Mouse (Mus musculus): ENCODE data around the gene Micu2. TPM values are rescaled to one million over a fixed set of nuclear protein-coding genes. Genes with fewer than 3 reads are reported as not detected.

The Micu2 gene
- polyA plus RNA-seq, 1 experiment from 2014 or later: 85.6 TPM

DNA sequence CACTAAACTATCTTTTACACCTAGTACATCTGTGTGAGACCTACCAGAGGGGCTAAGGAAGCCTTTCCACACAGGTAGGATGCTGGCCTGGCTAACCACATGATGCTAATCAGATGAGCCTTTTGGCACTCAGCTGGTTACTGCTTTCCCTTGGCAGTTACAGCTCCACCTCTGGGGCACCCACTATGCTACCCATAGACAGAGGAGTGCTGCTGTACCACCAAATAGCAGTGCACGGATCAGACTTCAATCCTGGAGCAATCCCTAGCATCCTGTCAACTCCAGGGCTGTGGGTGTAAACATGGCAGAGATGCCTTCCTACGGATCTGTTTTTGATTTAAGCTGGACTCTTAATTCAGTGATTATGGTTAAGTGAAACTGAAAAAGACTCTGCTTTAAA, 13.3 kb downstream of the Micu2 start:
- no peaks in the 10 kb centered on the region for H3K9me3 ChIP-seq
- no peak for ATAC-seq (ENCODE audit: borderline replicate concordance, extremely low read depth, low FRiP score, low TSS enrichment)
- no peak overlapping the region for H3K4me2 ChIP-seq
- WGBS: 69% methylated on average over 2 of the region's 2 CpGs
- peaks cover 18% of the 10 kb centered on the region for H3K36me3 ChIP-seq
- H3K4me3 ChIP-seq: no peak overlapping the region
- H3K27ac ChIP-seq: no peak overlapping the region
- H3K27me3 ChIP-seq: no peaks in the 10 kb centered on the region
- no peaks in the 10 kb centered on the region for H3K4me1 ChIP-seq
- no peak overlapping the region for H3K9ac ChIP-seq

- no peak overlapping the region for H3K9ac ChIP-seq
These were observed 16.6 kb downstream of the Micu2 start for GRCm38 (mm10) chr14:57982450-57982849.

GRCm38 (mm10) chr14:57981720-57982418, 17.2 kb downstream of the Micu2 start:
- ATAC-seq (ENCODE audit: borderline replicate concordance, extremely low read depth, low FRiP score, low TSS enrichment): no peak
- Histone ChIP-seq H3K4me3 (no peak overlapping the region), H3K27me3 (no peaks in the 10 kb centered on the region), H3K4me2 (no peak overlapping the region), H3K9ac (no peak overlapping the region), H3K9me3 (no peaks in the 10 kb centered on the region), H3K27ac (no peak overlapping the region), H3K36me3 (no peaks in the 10 kb centered on the region), H3K4me1 (no peaks in the 10 kb centered on the region)
- WGBS: 46% methylated on average over 14 of the region's 14 CpGs

More at GRCm38 (mm10) chr14:57982450-57982849, 16.6 kb downstream of the Micu2 start:
- H3K4me1 ChIP-seq: no peaks in the 10 kb centered on the region
- H3K36me3 ChIP-seq: peaks cover 1% of the 10 kb centered on the region; the same call in 1 of the 2 replicates
- ATAC-seq (ENCODE audit: borderline replicate concordance, extremely low read depth, low FRiP score, low TSS enrichment): no peak
- H3K27me3 ChIP-seq: no peaks in the 10 kb centered on the region
- H3K27ac ChIP-seq: no peak overlapping the region
- H3K9me3 ChIP-seq: no peaks in the 10 kb centered on the region
- H3K4me2 ChIP-seq: no peak overlapping the region
- WGBS: 39% methylated on average over 7 of the region's 7 CpGs
- no peak overlapping the region for H3K4me3 ChIP-seq

DNA sequence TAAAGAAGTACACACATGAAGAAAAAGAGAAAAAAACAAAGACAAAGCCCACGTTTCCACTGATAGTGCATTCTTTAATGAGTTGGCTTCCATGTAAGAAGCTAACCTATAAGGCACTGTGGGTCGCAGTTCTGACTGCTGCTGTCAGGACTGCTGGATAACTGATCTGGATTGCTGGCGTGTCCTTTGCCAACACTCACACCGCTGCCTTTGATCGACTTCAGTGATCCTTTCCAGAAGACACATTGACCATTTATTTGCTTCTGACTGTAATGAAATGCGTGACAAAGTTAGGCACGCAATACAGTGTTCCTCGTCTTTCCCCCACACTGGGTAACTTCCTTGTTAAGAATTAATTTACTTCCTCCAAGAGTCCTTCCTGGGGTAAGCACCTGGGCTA, 18.3 kb downstream of the Micu2 start:
- no peak overlapping the region for H3K4me2 ChIP-seq
- H3K9me3 ChIP-seq: no peaks in the 10 kb centered on the region
- H3K9ac ChIP-seq: no peak overlapping the region
- no peaks in the 10 kb centered on the region for H3K27me3 ChIP-seq
- H3K4me3 ChIP-seq: no peak overlapping the region
- ATAC-seq (ENCODE audit: borderline replicate concordance, extremely low read depth, low FRiP score, low TSS enrichment): no peak
- no peak overlapping the region for H3K27ac ChIP-seq
- H3K4me1 ChIP-seq: no peaks in the 10 kb centered on the region
- H3K36me3 ChIP-seq: no peaks in the 10 kb centered on the region
- 71% methylated on average over 8 of the region's 8 CpGs for WGBS

DNA sequence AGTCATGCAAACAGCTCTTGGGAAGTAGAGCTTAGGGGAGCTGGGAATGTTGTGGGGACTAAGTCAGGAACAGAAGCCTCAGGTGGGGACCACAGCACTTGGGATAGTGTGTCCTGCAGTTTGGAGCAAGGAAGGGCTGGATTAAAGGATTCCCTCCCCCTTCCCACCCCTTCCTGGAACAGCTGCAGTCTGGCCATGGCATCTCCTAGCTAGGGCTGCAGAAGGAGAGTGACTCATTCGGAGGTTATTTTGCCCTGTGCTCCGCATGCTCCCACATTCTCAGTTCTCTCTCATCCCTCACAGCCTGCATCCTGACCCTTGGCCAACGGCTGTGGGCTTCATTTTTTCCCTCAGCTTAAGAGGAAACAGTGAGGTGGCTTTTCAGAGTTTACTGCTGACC, 18.9 kb downstream of the Micu2 start:
- H3K27me3 ChIP-seq: no peaks in the 10 kb centered on the region
- no peaks in the 10 kb centered on the region for H3K4me1 ChIP-seq
- H3K9me3 ChIP-seq: no peaks in the 10 kb centered on the region
- H3K27ac ChIP-seq: no peak overlapping the region
- H3K4me2 ChIP-seq: no peak overlapping the region
- H3K4me3 ChIP-seq: no peak overlapping the region
- no peak for ATAC-seq (ENCODE audit: borderline replicate concordance, extremely low read depth, low FRiP score, low TSS enrichment)
- H3K36me3 ChIP-seq: no peaks in the 10 kb centered on the region
- WGBS: 45% methylated on average over 3 of the region's 3 CpGs
- no peak overlapping the region for H3K9ac ChIP-seq

- no peak for ATAC-seq (ENCODE audit: borderline replicate concordance, extremely low read depth, low FRiP score, low TSS enrichment)
- Histone ChIP-seq H3K4me1 (no peaks in the 10 kb centered on the region), H3K9me3 (no peaks in the 10 kb centered on the region), H3K27ac (no peak overlapping the region), H3K4me3 (no peak overlapping the region), H3K27me3 (no peaks in the 10 kb centered on the region), H3K9ac (no peak overlapping the region), H3K36me3 (no peaks in the 10 kb centered on the region), H3K4me2 (no peak overlapping the region)
- 34% methylated on average over 5 of the region's 5 CpGs for WGBS
These were observed 20.9 kb downstream of the Micu2 start for GRCm38 (mm10) chr14:57978144-57978543.

DNA sequence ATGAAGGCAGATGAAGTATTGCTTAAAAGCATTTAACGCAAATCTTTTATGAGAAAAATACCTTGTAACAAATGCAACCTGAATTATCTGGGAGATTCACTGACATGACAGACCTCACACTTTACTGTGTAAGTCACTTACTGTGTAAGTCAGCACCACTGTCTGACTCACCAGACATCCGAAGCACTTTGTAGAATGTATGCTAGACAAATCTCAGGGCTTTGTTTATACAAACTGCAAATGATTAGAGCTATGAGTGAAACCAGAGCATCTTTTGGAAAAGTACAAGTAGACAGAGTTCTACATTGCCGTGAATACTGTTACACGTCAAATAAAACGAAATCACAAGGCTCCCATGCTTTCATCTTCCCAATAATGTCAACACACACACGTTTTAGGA, 23.4 kb downstream of the Micu2 start:
- H3K4me1 ChIP-seq: no peaks in the 10 kb centered on the region
- no peaks in the 10 kb centered on the region for H3K36me3 ChIP-seq
- H3K4me2 ChIP-seq: no peak overlapping the region
- ATAC-seq (ENCODE audit: borderline replicate concordance, extremely low read depth, low FRiP score, low TSS enrichment): no peak
- no peaks in the 10 kb centered on the region for H3K27me3 ChIP-seq
- no peaks in the 10 kb centered on the region for H3K9me3 ChIP-seq
- no peak overlapping the region for H3K9ac ChIP-seq
- H3K27ac ChIP-seq: no peak overlapping the region
- no peak overlapping the region for H3K4me3 ChIP-seq
- 39% methylated on average over 6 of the region's 6 CpGs for WGBS

- peaks cover 3% of the 10 kb centered on the region; the same call in 1 of the 2 replicates for H3K36me3 ChIP-seq
- no peak overlapping the region for H3K4me3 ChIP-seq
- no peak overlapping the region for H3K4me2 ChIP-seq
- no peak overlapping the region for H3K27ac ChIP-seq
- no peaks in the 10 kb centered on the region for H3K9me3 ChIP-seq
- WGBS: 69% methylated on average over 12 of the region's 12 CpGs
- no peaks in the 10 kb centered on the region for H3K27me3 ChIP-seq
- H3K4me1 ChIP-seq: no peaks in the 10 kb centered on the region
- no peak overlapping the region for H3K9ac ChIP-seq
- no peak for ATAC-seq (ENCODE audit: borderline replicate concordance, extremely low read depth, low FRiP score, low TSS enrichment)
These were observed 27.0 kb downstream of the Micu2 start for GRCm38 (mm10) chr14:57971986-57972525.

DNA sequence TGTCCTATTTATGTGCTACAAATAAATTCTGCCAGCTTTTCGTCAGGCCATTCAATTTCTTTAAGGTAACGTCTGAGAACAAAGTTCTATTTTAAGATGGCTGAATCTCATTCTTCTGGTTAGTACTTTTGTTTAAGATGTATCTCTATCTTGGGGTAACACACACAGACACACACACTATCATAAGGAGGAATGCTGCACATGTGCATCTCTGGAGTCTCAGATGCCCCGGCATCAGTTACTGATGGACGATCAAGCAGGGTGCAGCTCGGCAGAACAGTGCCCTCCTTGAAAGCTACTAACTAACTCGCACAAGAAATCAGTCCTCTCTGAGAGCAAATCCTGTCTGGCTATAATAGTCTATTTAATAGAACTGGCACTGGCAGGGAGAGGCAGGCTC, 30.2 kb downstream of the Micu2 start:
- Histone ChIP-seq H3K9me3 (no peaks in the 10 kb centered on the region), H3K4me3 (no peak overlapping the region), H3K36me3 (peaks cover 3% of the 10 kb centered on the region; the same call in 1 of the 2 replicates), H3K9ac (no peak overlapping the region), H3K27ac (no peak overlapping the region), H3K27me3 (no peaks in the 10 kb centered on the region), H3K4me1 (no peaks in the 10 kb centered on the region), H3K4me2 (no peak overlapping the region)
- WGBS: 69% methylated on average over 6 of the region's 6 CpGs
- ATAC-seq (ENCODE audit: borderline replicate concordance, extremely low read depth, low FRiP score, low TSS enrichment): no peak

DNA sequence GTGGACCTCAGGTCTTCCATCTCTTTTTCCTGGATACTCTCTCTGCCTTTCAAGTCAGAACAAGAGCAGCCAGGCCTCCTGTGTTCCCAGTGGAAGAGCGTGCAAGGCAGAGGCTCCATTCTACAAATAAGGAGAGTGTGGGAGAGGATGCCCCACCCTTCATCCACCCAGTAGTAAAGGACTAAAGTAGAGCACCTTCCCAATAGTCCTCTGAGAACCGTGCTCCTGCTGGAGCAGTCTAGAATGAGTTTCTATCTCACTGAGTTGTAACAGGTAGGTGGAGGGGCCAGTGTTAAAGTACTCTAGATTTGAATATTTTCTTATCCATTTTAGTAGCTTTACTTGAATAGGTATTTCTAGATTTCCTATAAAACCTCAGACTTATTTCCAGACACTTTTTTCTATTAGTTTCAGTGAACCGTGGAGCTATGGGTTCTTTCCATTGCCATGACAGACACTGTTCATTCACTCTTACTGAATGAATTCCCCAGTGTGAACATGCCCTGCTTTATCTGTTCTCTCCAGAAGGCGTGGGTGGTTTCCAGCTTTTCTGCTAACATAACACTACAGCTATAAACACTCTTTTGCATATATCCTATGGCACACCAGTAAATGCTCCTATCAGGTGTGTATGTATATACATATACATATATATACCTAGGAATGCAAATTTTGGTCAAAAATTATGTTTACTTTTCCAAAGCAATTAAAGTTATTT, 31.8 kb downstream of the Micu2 start:
- Histone ChIP-seq H3K9ac (no peak overlapping the region), H3K27ac (no peak overlapping the region), H3K36me3 (peaks cover 3% of the 10 kb centered on the region; the same call in 1 of the 2 replicates), H3K4me2 (no peak overlapping the region), H3K4me3 (no peak overlapping the region), H3K27me3 (no peaks in the 10 kb centered on the region), H3K9me3 (no peaks in the 10 kb centered on the region), H3K4me1 (no peaks in the 10 kb centered on the region)
- ATAC-seq (ENCODE audit: borderline replicate concordance, extremely low read depth, low FRiP score, low TSS enrichment): no peak
- 78% methylated on average over 4 of the region's 4 CpGs for WGBS

DNA sequence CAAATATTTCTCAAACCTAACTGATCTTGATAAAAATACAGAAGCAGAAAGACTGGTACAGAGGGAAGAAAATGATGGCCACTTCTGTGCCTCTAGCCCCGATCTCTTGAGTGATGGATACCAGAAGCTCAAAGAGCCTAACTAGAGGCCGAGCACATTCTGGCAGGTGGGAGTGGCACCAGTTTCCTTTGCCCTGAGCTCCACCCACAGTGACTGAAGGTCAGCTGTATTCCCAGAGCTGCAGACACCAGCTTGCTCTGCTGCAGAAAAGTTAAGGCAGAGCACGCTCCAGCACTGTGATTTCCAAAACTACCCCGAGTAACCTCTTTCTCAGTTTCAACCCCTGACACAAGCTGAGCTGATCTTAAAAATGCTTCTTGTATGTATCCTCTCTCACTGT, 37.2 kb downstream of the Micu2 start:
- H3K9ac ChIP-seq: no peak overlapping the region
- no peaks in the 10 kb centered on the region for H3K9me3 ChIP-seq
- H3K36me3 ChIP-seq: no peaks in the 10 kb centered on the region
- WGBS: 55% methylated on average over 4 of the region's 4 CpGs
- no peak for ATAC-seq (ENCODE audit: borderline replicate concordance, extremely low read depth, low FRiP score, low TSS enrichment)
- H3K4me1 ChIP-seq: no peaks in the 10 kb centered on the region
- H3K4me2 ChIP-seq: no peak overlapping the region
- no peak overlapping the region for H3K4me3 ChIP-seq
- H3K27ac ChIP-seq: no peak overlapping the region
- H3K27me3 ChIP-seq: no peaks in the 10 kb centered on the region

DNA sequence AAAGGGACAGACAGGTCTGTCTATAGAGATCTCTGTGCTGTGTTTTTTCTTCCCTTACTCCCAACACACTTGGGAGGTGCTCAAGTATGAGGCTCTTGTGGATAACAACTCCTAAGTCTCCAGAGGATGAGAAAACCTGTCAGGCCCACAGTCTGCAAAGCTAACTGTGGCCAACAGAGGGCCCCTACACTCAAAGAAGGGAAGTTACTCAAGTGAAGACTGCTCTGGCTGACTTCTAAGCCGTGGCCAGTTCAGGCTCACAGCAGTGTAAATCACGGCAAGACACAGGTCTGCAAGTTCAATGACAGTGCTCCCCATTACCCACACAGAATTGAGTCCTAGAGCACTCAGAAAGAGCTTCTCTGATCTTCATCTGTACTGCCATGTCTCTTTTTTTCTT, 48.0 kb downstream of the Micu2 start:
- no peak for ATAC-seq (ENCODE audit: borderline replicate concordance, extremely low read depth, low FRiP score, low TSS enrichment)
- H3K9ac ChIP-seq: no peak overlapping the region
- H3K27me3 ChIP-seq: no peaks in the 10 kb centered on the region
- no peaks in the 10 kb centered on the region for H3K9me3 ChIP-seq
- no peaks in the 10 kb centered on the region for H3K4me1 ChIP-seq
- WGBS: 17% methylated on average over 2 of the region's 2 CpGs
- no peak overlapping the region for H3K4me2 ChIP-seq
- H3K36me3 ChIP-seq: no peaks in the 10 kb centered on the region
- H3K27ac ChIP-seq: no peak overlapping the region
- H3K4me3 ChIP-seq: no peak overlapping the region

All from lung, embryonic 15.5 days (tissue).